Mouse (Mus musculus) CH12.LX (cell line): ENCODE results near the gene Acoxl. TPM values are rescaled to one million over a fixed set of nuclear protein-coding genes. Genes with fewer than 3 reads are reported as not detected.

ENCODE experiments used
- polyA plus RNA-seq: library from polyadenylated mRNA; unstranded; fragments of >175 nt; gene quantifications from 2 replicates; pipeline ENCODE4 v1.2.1, GENCODE M21; 2012; ENCODE audit warnings: low read depth; ENCODE audit not compliant: insufficient read length
- total RNA-seq, 2 experiments: library from RNA; depleted of rRNA; stranded (reverse); fragments of 300-350 nt in 1 of 2; fragments of >200 nt in 1 of 2; gene quantifications; 2 replicates each; pipeline ENCODE4 v1.2.3; 2012 to 2014

Gene Acoxl
- total and polyA plus RNA-seq, 3 experiments: 0.25 to 0.43 TPM; not detected in 1

Other genes starting within 250 kb of the Acoxl start
- not detected in 2 replicates for gene Mal, start 182.2 kb upstream of the Acoxl start, total RNA-seq (2012; rRNA removed)
- gene Mal, start 182.2 kb upstream of the Acoxl start, total RNA-seq (2014; rRNA removed): not detected in 2 replicates
- not detected in 2 replicates for gene Mal, start 182.2 kb upstream of the Acoxl start, polyA plus RNA-seq
- not detected in 2 replicates for gene Mall, start 108.9 kb upstream of the Acoxl start, total RNA-seq (2012; rRNA removed)
- gene Mall, start 108.9 kb upstream of the Acoxl start, total RNA-seq (2014; rRNA removed): not detected in 2 replicates
- 0.11 and 0.16 TPM in 2 replicates for gene Mall, start 108.9 kb upstream of the Acoxl start, polyA plus RNA-seq
- gene Nphp1, start 50.0 kb upstream of the Acoxl start, total RNA-seq (2012; rRNA removed): 7.5 and 8.2 TPM in 2 replicates
- 4.6 and 6.3 TPM in 2 replicates for gene Nphp1, start 50.0 kb upstream of the Acoxl start, total RNA-seq (2014; rRNA removed)
- 9.7 and 10.5 TPM in 2 replicates for gene Nphp1, start 50.0 kb upstream of the Acoxl start, polyA plus RNA-seq
- 43.9 and 51.3 TPM in 2 replicates for gene Mtln, start 46.4 kb upstream of the Acoxl start, total RNA-seq (2012; rRNA removed)
- 37.2 and 47.2 TPM in 2 replicates for gene Mtln, start 46.4 kb upstream of the Acoxl start, total RNA-seq (2014; rRNA removed)
- gene Mtln, start 46.4 kb upstream of the Acoxl start, polyA plus RNA-seq: 35.4 and 40.7 TPM in 2 replicates
- gene Bub1, start 7.0 kb upstream of the Acoxl start, total RNA-seq (2012; rRNA removed): 46.6 and 47.0 TPM in 2 replicates
- 131 and 133 TPM in 2 replicates for gene Bub1, start 7.0 kb upstream of the Acoxl start, total RNA-seq (2014; rRNA removed)
- 59.0 and 66.2 TPM in 2 replicates for gene Bub1, start 7.0 kb upstream of the Acoxl start, polyA plus RNA-seq